Mouse (Mus musculus) limb, embryonic 11.5 days (tissue): ENCODE results near the gene Dhx32. TPM values are rescaled to one million over a fixed set of nuclear protein-coding genes. Genes with fewer than 3 reads are reported as not detected.

Experiments used
- ATAC-seq: fragments of 200-750 bp; cut with Nextera tagmentation; 2 replicates; pipeline ENCODE4 v1.8.0; 2017; ENCODE audit warnings: low read depth; ENCODE audit not compliant: insufficient number of reproducible peaks, low FRiP score, low TSS enrichment
- DNase-seq: peaks from one replicate; pipeline ENCODE4 v3.0.0-alpha.2; 2015; ENCODE audit warnings: low spot score
- H3K27ac ChIP-seq: fragments of 300-500 bp; sonication (generic); replicated peaks from 2 replicates; pipeline ENCODE4 v1.5.1; 2014; ENCODE audit warnings: low read depth, mild to moderate bottlenecking, low read length
- H3K27me3 ChIP-seq: fragments of 300-500 bp; sonication (generic); 2 replicates; pipeline ENCODE4 v1.6.1; 2014; ENCODE audit warnings: mild to moderate bottlenecking, low read length, mixed read lengths; ENCODE audit not compliant: control insufficient read depth, insufficient read depth
- H3K36me3 ChIP-seq: fragments of 300-500 bp; sonication (generic); 2 replicates; pipeline ENCODE4 v1.6.1; 2014; ENCODE audit warnings: mild to moderate bottlenecking, low read length, moderate library complexity, mixed read lengths; ENCODE audit not compliant: control insufficient read depth, insufficient read depth
- H3K4me1 ChIP-seq: fragments of 300-500 bp; sonication (generic); 2 replicates; pipeline ENCODE4 v1.6.1; 2014; ENCODE audit warnings: low read length, mixed read lengths; ENCODE audit not compliant: control insufficient read depth, insufficient read depth
- H3K4me2 ChIP-seq: fragments of 300-500 bp; sonication (generic); 2 replicates; pipeline ENCODE4 v1.6.1; 2014; ENCODE audit warnings: low read depth, mild to moderate bottlenecking, moderate library complexity; ENCODE audit not compliant: severe bottlenecking
- H3K4me3 ChIP-seq: fragments of 300-500 bp; sonication (generic); 2 replicates; pipeline ENCODE4 v1.5.1; 2014; ENCODE audit warnings: low read depth, low read length
- H3K9ac ChIP-seq: fragments of 300-500 bp; sonication (generic); 2 replicates; pipeline ENCODE4 v1.6.1; 2014; ENCODE audit warnings: mild to moderate bottlenecking, low read length
- H3K9me3 ChIP-seq: fragments of 300-500 bp; sonication (generic); 2 replicates; pipeline ENCODE4 v1.6.1; 2016; ENCODE audit warnings: low read length; ENCODE audit not compliant: control insufficient read depth
- WGBS: fragments of 180-500 bp; shearing (Covaris S2); extraction: QIAGEN DNeasy Blood & Tissue Kit; methylation state at CpG from one replicate; pipeline ENCODE4 v1.1.7; 2014; 5-methylcytosine and 5-hydroxymethylcytosine counted together
- polyA plus RNA-seq: library from polyadenylated mRNA; unstranded; fragments of >200 nt; fragmentation: Nextera tagmentation; extraction: Ambion mirVana; gene quantifications from 2 replicates; pipeline ENCODE4 v1.2.1, GENCODE M21; 2014

Gene Dhx32
- polyA plus RNA-seq, 1 experiment from 2014 or later = 19.0 TPM

DNA sequence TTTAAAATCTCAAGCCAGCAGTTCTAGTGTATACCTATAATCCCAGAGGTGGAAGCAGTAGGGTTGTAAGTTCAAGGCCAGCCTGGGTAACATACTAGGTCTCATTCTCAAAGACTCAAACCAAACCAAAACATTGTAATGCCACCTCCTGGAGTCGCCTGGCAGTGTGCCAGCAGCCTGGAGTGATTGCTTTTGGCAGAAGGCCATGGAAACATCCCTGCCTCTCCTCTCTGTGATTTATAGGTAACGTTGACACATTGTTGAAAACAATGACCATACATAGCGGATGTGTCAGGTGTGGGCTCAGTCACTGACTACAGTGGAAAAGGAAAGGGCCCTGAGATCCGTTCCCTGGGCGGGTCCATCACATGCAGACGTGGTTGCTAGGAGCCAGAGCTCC is 19.3 kb upstream of the Dhx32 start:
- no peaks in the 10 kb centered on the region for H3K4me1 ChIP-seq
- no peaks in the 10 kb centered on the region for H3K27me3 ChIP-seq
- H3K36me3 ChIP-seq = no peaks in the 10 kb centered on the region
- H3K9me3 ChIP-seq = no peaks in the 10 kb centered on the region
- no peak overlapping the region for H3K27ac ChIP-seq
- no peak overlapping the region for H3K4me3 ChIP-seq
- H3K4me2 ChIP-seq = no peak overlapping the region
- ATAC-seq (no peak), DNase-seq (no peak)
- 70% methylated on average over 6 of the region's 6 CpGs for WGBS
- H3K9ac ChIP-seq = no peak overlapping the region

GRCm38 (mm10) chr7:133799928-133800327 is 17.4 kb upstream of the Dhx32 start:
- no peaks in the 10 kb centered on the region for H3K9me3 ChIP-seq
- H3K27me3 ChIP-seq = no peaks in the 10 kb centered on the region
- H3K4me2 ChIP-seq = no peak overlapping the region
- no peaks in the 10 kb centered on the region for H3K36me3 ChIP-seq
- no peak overlapping the region for H3K9ac ChIP-seq
- DNase-seq (no peak), ATAC-seq (no peak)
- no peak overlapping the region for H3K27ac ChIP-seq
- H3K4me1 ChIP-seq = no peaks in the 10 kb centered on the region
- H3K4me3 ChIP-seq = no peak overlapping the region
- WGBS = 78% methylated on average over 5 of the region's 5 CpGs

DNA sequence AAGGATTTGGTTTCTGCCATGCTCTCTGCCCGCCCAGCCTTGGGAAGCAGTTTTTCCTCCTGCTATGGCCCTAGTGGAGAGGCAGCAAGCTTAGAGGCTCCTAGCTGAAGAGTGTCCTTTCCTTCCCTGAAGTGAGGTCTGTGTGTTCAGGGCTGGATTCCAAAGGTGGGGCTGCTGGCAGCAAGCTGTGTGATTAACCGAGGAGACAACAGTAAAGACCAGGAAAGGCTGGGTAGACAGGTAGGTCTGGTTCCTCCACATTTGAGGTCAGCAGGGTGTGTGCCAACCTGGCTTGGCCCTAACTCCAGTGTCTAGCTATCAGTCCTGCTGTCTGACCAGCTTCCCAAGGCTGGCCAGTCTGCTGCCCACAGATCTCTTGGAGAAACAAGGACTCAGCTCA is 12.2 kb upstream of the Dhx32 start:
- Histone ChIP-seq H3K4me2 (no peak overlapping the region), H3K9me3 (no peaks in the 10 kb centered on the region), H3K4me1 (no peaks in the 10 kb centered on the region), H3K4me3 (no peak overlapping the region), H3K27me3 (no peaks in the 10 kb centered on the region), H3K27ac (no peak overlapping the region), H3K9ac (no peak overlapping the region), H3K36me3 (no peaks in the 10 kb centered on the region)
- WGBS = 87% methylated on average over 2 of the region's 2 CpGs
- DNase-seq = no peak
- ATAC-seq = no peak

- Histone ChIP-seq H3K27me3 (no peaks in the 10 kb centered on the region), H3K4me2 (no peak overlapping the region), H3K27ac (no peak overlapping the region), H3K9me3 (no peaks in the 10 kb centered on the region), H3K36me3 (no peaks in the 10 kb centered on the region), H3K4me1 (no peaks in the 10 kb centered on the region), H3K4me3 (no peak overlapping the region), H3K9ac (no peak overlapping the region)
- no peak for DNase-seq
- 68% methylated on average over 10 of the region's 10 CpGs for WGBS
- no peak for ATAC-seq
Measured at GRCm38 (mm10) chr7:133793248-133794131, 11.0 kb upstream of the Dhx32 start.

GRCm38 (mm10) chr7:133792771-133793170 is 10.2 kb upstream of the Dhx32 start:
- Histone ChIP-seq H3K9me3 (no peaks in the 10 kb centered on the region), H3K4me2 (no peak overlapping the region), H3K4me1 (no peaks in the 10 kb centered on the region), H3K9ac (no peak overlapping the region), H3K4me3 (no peak overlapping the region), H3K36me3 (no peaks in the 10 kb centered on the region), H3K27ac (no peak overlapping the region), H3K27me3 (no peaks in the 10 kb centered on the region)
- WGBS = 3% methylated on average over 1 of the region's 1 CpGs
- DNase-seq (no peak), ATAC-seq (no peak)

- ATAC-seq = no peak
- H3K27ac ChIP-seq = no peak overlapping the region
- DNase-seq = no peak
- H3K4me2 ChIP-seq = no peak overlapping the region
- H3K4me1 ChIP-seq = no peaks in the 10 kb centered on the region
- H3K9me3 ChIP-seq = no peaks in the 10 kb centered on the region
- H3K27me3 ChIP-seq = no peaks in the 10 kb centered on the region
- WGBS = 86% methylated on average over 4 of the region's 4 CpGs
- H3K36me3 ChIP-seq = no peaks in the 10 kb centered on the region
- no peak overlapping the region for H3K4me3 ChIP-seq
- H3K9ac ChIP-seq = no peak overlapping the region
Measured at GRCm38 (mm10) chr7:133790608-133791229, 8.2 kb upstream of the Dhx32 start.

DNA sequence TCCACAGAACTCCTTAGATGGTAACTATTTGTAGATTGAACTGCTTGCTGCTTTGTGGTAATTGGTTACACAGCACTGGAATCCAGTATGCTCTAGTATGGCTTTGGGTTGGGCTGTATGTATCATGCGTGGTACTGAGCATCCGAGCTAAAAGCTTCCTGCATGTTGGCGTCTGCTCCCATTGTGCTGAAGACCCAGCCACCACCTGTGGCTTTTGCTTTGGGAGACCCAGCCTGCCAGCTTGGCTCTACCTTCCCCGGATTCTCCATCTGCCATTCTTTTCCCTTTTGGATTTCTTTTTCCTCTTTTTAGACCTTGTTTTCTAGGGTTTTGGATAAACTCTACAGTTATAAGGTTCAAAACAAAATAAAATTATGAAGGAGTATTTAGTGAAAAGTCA is 7.6 kb upstream of the Dhx32 start:
- Histone ChIP-seq H3K27me3 (no peaks in the 10 kb centered on the region), H3K36me3 (no peaks in the 10 kb centered on the region), H3K4me1 (no peaks in the 10 kb centered on the region), H3K4me2 (no peak overlapping the region), H3K9me3 (no peaks in the 10 kb centered on the region), H3K9ac (no peak overlapping the region), H3K27ac (no peak overlapping the region), H3K4me3 (no peak overlapping the region)
- no peak for ATAC-seq
- no peak for DNase-seq
- 89% methylated on average over 4 of the region's 4 CpGs for WGBS

DNA sequence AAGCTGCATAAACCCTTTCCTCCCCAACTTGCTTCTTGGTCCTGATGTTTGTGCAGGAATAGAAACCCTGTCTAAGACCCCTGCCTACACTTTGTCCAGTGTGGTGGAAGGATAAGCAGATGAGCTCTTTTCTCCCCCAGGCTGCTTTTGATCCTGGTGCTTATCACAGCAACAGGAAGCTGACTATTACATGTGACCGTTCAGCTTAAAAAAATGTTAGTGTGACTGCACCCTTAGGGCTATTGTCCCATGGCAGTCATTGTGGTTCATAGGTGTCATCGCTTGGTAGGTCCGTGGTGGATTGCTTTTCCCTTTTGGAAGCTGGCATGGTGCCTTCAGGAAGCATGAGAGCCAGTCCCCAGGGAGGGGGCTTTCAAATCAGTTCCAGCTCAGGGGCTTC is 5.6 kb upstream of the Dhx32 start:
- Histone ChIP-seq H3K9me3 (no peaks in the 10 kb centered on the region), H3K27ac (no peak overlapping the region), H3K36me3 (no peaks in the 10 kb centered on the region), H3K4me3 (no peak overlapping the region), H3K9ac (no peak overlapping the region), H3K4me2 (no peak overlapping the region), H3K27me3 (no peaks in the 10 kb centered on the region), H3K4me1 (no peaks in the 10 kb centered on the region)
- no peak for ATAC-seq
- DNase-seq = no peak
- WGBS = 88% methylated on average over 3 of the region's 3 CpGs
